Mouse (Mus musculus) embryonic facial prominence, embryonic 11.5 days (tissue): ENCODE results near the gene Ilf3. TPM values are rescaled to one million over a fixed set of nuclear protein-coding genes. Genes with fewer than 3 reads are reported as not detected.
A peak's percentile ranks its signal among the peaks of the same experiment; 100 is the strongest.

Source experiments
- ATAC-seq: fragments of 200-750 bp; cut with Nextera tagmentation; replicated peaks from 2 replicates; pipeline ENCODE4 v1.8.0; 2017; ENCODE audit warnings: low read depth; ENCODE audit not compliant: insufficient number of reproducible peaks, low FRiP score, low TSS enrichment
- DNase-seq: peaks from one replicate; pipeline ENCODE4 v3.0.0-alpha.2; 2015; ENCODE audit warnings: low spot score
- H3K27ac ChIP-seq: fragments of 300-500 bp; sonication (generic); replicated peaks from 2 replicates; pipeline ENCODE4 v1.5.1; 2014; ENCODE audit warnings: mild to moderate bottlenecking, low read depth, low read length, control low read depth
- H3K27me3 ChIP-seq: fragments of 300-500 bp; sonication (generic); 2 replicates; pipeline ENCODE4 v1.6.1; 2014; ENCODE audit warnings: mild to moderate bottlenecking, low read length, moderate library complexity, mixed read lengths; ENCODE audit not compliant: control insufficient read depth, insufficient read depth
- H3K36me3 ChIP-seq: fragments of 300-500 bp; sonication (generic); replicated peaks from 2 replicates; pipeline ENCODE4 v1.6.1; 2014; ENCODE audit warnings: low read depth, mild to moderate bottlenecking, low read length, moderate library complexity, mixed read lengths; ENCODE audit not compliant: control insufficient read depth, insufficient read depth
- H3K4me1 ChIP-seq: fragments of 300-500 bp; sonication (generic); 2 replicates; pipeline ENCODE4 v1.6.1; 2014; ENCODE audit warnings: low read length, mixed read lengths; ENCODE audit not compliant: control insufficient read depth, insufficient read depth
- H3K4me2 ChIP-seq: fragments of 300-500 bp; sonication (generic); 2 replicates; pipeline ENCODE4 v1.6.1; 2014; ENCODE audit warnings: low read depth, mild to moderate bottlenecking, control low read depth, low read length, moderate library complexity
- H3K4me3 ChIP-seq: fragments of 300-500 bp; sonication (generic); 2 replicates; pipeline ENCODE4 v1.5.1; 2014; ENCODE audit warnings: low read depth, low read length, control low read depth
- H3K9ac ChIP-seq: fragments of 300-500 bp; sonication (generic); replicated peaks from 2 replicates; pipeline ENCODE4 v1.6.1; 2014; ENCODE audit warnings: mild to moderate bottlenecking, control low read depth, low read length
- H3K9me3 ChIP-seq: fragments of 300-500 bp; sonication (generic); replicated peaks from 2 replicates; pipeline ENCODE4 v1.6.1; 2016; ENCODE audit warnings: mild to moderate bottlenecking, low read length, inconsistent platforms, mixed read lengths; ENCODE audit not compliant: control insufficient read depth
- WGBS: fragments of 180-500 bp; shearing (Covaris S2); extraction: QIAGEN DNeasy Blood & Tissue Kit; methylation state at CpG from one replicate; pipeline ENCODE4 v1.1.7; 2014; 5-methylcytosine and 5-hydroxymethylcytosine counted together
- polyA plus RNA-seq: library from polyadenylated mRNA; unstranded; fragments of >200 nt; fragmentation: Nextera tagmentation; extraction: Ambion mirVana; gene quantifications from 2 replicates; pipeline ENCODE4 v1.2.1, GENCODE M21; 2014

Gene Ilf3
- polyA plus RNA-seq, 1 experiment from 2014 or later, result 256 TPM

- H3K4me3 ChIP-seq, result no peak overlapping the region
- ATAC-seq, result no peak
- H3K27ac ChIP-seq, result no peak overlapping the region
- no peak for DNase-seq
- no peaks in the 10 kb centered on the region for H3K27me3 ChIP-seq
- WGBS, result 88% methylated on average over 10 of the region's 10 CpGs
- H3K9ac ChIP-seq, result no peak overlapping the region
- peaks cover 44% of the 10 kb centered on the region for H3K36me3 ChIP-seq
- no peaks in the 10 kb centered on the region for H3K9me3 ChIP-seq
- no peak overlapping the region for H3K4me2 ChIP-seq
- no peaks in the 10 kb centered on the region for H3K4me1 ChIP-seq
These were observed 25.0 kb downstream of the Ilf3 start for GRCm38 (mm10) chr9:21392646-21393175.

DNA sequence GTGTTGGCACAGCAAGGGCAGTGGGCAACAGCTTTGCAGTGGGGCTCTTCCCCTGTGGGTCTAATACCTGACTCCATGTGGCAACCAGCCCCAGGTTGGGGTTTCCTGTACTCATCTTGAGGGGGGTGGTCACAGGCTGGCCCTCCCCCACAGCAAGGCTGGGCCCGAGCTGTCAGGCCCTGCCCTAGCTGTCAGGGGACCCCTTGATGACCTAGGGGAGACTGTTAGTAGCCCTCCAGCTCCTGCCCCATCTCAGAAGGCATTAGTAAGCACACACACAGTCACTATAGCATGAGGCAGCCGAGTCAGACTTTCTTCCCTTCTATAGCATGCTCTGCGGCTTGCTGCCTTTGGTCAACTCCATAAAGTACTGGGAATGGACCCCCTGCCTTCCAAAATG, 28.0 kb downstream of the Ilf3 start:
- ATAC-seq, result no peak
- DNase-seq, result no peak
- no peak overlapping the region for H3K27ac ChIP-seq

DNA sequence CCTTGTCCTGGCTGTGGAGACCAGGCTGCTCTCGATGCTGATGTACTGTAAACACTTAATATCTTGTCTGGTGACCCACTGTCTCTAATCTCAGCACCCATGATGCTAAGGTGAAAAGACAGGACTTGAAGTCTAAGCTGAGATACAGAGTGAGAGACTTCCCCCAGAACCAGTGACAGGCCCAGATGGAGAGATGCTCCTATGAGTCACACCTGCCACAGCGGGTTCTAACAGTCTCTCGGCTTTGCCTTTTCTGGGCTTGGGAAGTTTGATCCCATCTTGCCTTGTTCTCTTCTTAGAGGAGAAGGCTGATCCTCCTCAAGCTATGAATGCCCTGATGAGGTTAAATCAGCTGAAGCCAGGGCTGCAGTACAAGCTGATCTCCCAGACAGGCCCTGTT, 29.5 kb downstream of the Ilf3 start:
- peaks cover 59% of the 10 kb centered on the region for H3K36me3 ChIP-seq
- ATAC-seq, result no peak
- H3K27ac ChIP-seq, result no peak overlapping the region

More for the DNA sequence above, 28.0 kb downstream of the Ilf3 start:
- peaks cover 54% of the 10 kb centered on the region for H3K36me3 ChIP-seq
- no peak overlapping the region for H3K4me2 ChIP-seq
- no peak overlapping the region for H3K9ac ChIP-seq
- no peak overlapping the region for H3K4me3 ChIP-seq
- no peaks in the 10 kb centered on the region for H3K27me3 ChIP-seq
- no peaks in the 10 kb centered on the region for H3K4me1 ChIP-seq
- 78% methylated on average over 3 of the region's 3 CpGs for WGBS
- H3K9me3 ChIP-seq, result no peaks in the 10 kb centered on the region

GRCm38 (mm10) chr9:21401042-21401441, 33.4 kb downstream of the Ilf3 start:
- H3K27me3 ChIP-seq, result no peaks in the 10 kb centered on the region
- WGBS, result 93% methylated on average over 9 of the region's 9 CpGs
- H3K4me1 ChIP-seq, result no peaks in the 10 kb centered on the region
- no peak overlapping the region for H3K27ac ChIP-seq
- no peak overlapping the region for H3K4me3 ChIP-seq
- no peak overlapping the region for H3K4me2 ChIP-seq
- DNase-seq (no peak), ATAC-seq (no peak)
- H3K9ac ChIP-seq, result no peak overlapping the region
- no peaks in the 10 kb centered on the region for H3K9me3 ChIP-seq
- H3K36me3 ChIP-seq, result peaks cover 45% of the 10 kb centered on the region

More for the DNA sequence above, 29.5 kb downstream of the Ilf3 start:
- Histone ChIP-seq H3K4me2 (no peak overlapping the region), H3K4me3 (no peak overlapping the region), H3K9me3 (no peaks in the 10 kb centered on the region), H3K27me3 (no peaks in the 10 kb centered on the region), H3K9ac (no peak overlapping the region), H3K4me1 (no peaks in the 10 kb centered on the region)
- DNase-seq, result no peak
- WGBS, result 96% methylated on average over 3 of the region's 3 CpGs

GRCm38 (mm10) chr9:21402764-21403253, 35.1 kb downstream of the Ilf3 start:
- 88% methylated on average over 11 of the region's 11 CpGs for WGBS
- DNase-seq (no peak), ATAC-seq (no peak)
- no peaks in the 10 kb centered on the region for H3K27me3 ChIP-seq
- H3K4me1 ChIP-seq, result no peaks in the 10 kb centered on the region
- no peaks in the 10 kb centered on the region for H3K9me3 ChIP-seq
- peaks cover 38% of the 10 kb centered on the region for H3K36me3 ChIP-seq
- no peak overlapping the region for H3K4me2 ChIP-seq
- H3K27ac ChIP-seq, result no peak overlapping the region
- no peak overlapping the region for H3K4me3 ChIP-seq
- no peak overlapping the region for H3K9ac ChIP-seq

DNA sequence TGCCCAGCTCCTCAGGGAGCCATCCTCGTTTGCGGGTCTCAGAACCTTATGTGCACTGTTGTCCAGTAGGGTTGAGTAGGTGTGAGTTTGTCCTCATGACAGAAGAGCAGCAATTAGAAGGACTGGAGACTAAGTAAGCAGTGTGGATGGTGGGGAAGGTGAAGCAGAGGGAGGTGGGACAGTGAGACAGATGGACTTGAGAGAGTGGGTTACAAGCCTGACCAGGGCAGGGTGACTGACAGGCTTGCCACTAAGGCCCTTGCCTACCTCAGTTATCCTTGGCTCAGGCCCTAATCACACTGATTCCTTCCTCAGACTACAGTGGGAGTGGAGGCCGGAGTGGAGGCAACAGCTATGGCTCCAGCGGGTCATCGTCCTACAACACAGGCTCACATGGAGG, 36.1 kb downstream of the Ilf3 start:
- Histone ChIP-seq H3K36me3 (peaks cover 38% of the 10 kb centered on the region), H3K4me1 (no peaks in the 10 kb centered on the region), H3K4me2 (no peak overlapping the region), H3K4me3 (no peak overlapping the region), H3K27ac (no peak overlapping the region), H3K9me3 (no peaks in the 10 kb centered on the region), H3K9ac (no peak overlapping the region), H3K27me3 (no peaks in the 10 kb centered on the region)
- ATAC-seq, result no peak
- 95% methylated on average over 5 of the region's 5 CpGs for WGBS
- DNase-seq, result no peak

DNA sequence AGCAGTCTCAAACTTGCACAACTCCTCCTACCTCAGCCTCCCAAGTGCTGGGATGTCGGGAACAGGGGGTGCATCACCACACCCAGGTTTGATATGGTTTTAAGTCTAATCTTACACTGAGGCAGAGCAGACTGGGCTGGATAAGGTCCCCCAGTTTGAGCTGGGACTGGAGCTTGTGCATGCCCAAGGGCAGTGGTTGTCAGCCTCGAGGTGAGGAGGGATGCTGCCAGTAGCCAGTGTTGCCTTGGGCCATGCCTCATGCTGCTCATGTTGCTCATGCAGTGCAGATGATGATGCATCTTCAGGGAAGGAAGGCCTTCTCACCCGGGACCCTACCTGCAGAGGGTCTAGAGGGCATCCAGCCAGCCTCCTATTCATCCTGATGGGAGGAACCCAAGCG, 37.9 kb downstream of the Ilf3 start:
- no peaks in the 10 kb centered on the region for H3K27me3 ChIP-seq
- no peak for DNase-seq
- no peak overlapping the region for H3K9ac ChIP-seq
- H3K9me3 ChIP-seq, result no peaks in the 10 kb centered on the region
- 74% methylated on average over 4 of the region's 4 CpGs for WGBS
- H3K27ac ChIP-seq, result no peak overlapping the region
- H3K4me1 ChIP-seq, result no peaks in the 10 kb centered on the region
- H3K4me3 ChIP-seq, result no peak overlapping the region
- peaks cover 29% of the 10 kb centered on the region for H3K36me3 ChIP-seq
- no peak for ATAC-seq
- no peak overlapping the region for H3K4me2 ChIP-seq

DNA sequence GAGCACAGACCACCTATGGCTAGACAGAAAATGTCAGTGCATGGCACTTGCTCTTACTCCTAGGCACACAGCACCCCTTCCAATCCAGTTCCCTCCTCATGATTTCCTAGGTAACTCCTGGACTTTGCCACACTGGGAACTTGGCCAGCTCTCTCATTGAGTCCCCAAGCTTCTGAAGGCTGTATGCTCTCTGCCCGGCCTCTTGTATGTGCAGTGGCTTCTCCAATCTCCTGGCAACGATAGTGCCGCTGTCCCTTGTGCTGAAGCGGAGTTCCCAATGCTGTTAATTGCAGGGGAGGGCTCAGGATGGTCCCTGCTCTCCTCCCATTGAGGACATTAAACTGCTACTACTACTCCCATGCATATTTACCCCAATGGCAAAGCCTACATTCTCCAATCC, 40.3 kb downstream of the Ilf3 start:
- DNase-seq (peak; percentile 47), ATAC-seq (no peak)
- H3K9me3 ChIP-seq, result no peaks in the 10 kb centered on the region
- H3K4me1 ChIP-seq, result no peaks in the 10 kb centered on the region
- no peak overlapping the region for H3K4me2 ChIP-seq
- H3K4me3 ChIP-seq, result no peak overlapping the region
- H3K36me3 ChIP-seq, result peaks cover 20% of the 10 kb centered on the region
- H3K27me3 ChIP-seq, result no peaks in the 10 kb centered on the region
- 14% methylated on average over 4 of the region's 4 CpGs for WGBS
- no peak overlapping the region for H3K9ac ChIP-seq
- H3K27ac ChIP-seq, result no peak overlapping the region
